Comparison of ENCODE assay signal across 19 mouse cellular contexts in genomic region chr14:47910741-47911295, GRCm38 (mm10).
DNase-seq lines count a peak whose midpoint lies in the region; ATAC-seq and TF ChIP-seq lines count a peak whose summit lies in the region.
"Had no signal": no experiment of that assay in that cellular context is flagged by ENCODE, and none has a peak within 500 bp of the region (broad histone marks: within the 10 kb centered on the region; RNA-seq: fewer than 3 reads in every experiment).

No protein-coding gene starts in this region.

- no peak for TF ChIP-seq POLR2A in liver, adult 2 months (IDR thresholded peaks at IDR 0.05; ENCODE audit: extremely low read depth, insufficient read depth, low read length)

- H3K4me2 ChIP-seq in embryonic facial prominence, embryonic 14.5 days (ENCODE audit: low read depth, low read length) = no peak overlapping the region
- H3K4me2 ChIP-seq in liver, embryonic 12.5 days = no peak overlapping the region
- H3K4me2 ChIP-seq in hindbrain, embryonic 14.5 days (replicated peaks) = no peak overlapping the region
- H3K4me2 ChIP-seq: embryonic facial prominence, embryonic 13.5 days; heart, embryonic 13.5 days had no signal

- no peak for ATAC-seq in embryonic facial prominence, embryonic 14.5 days (ENCODE audit: low read depth)
- no peak for ATAC-seq in liver, embryonic 12.5 days
- ATAC-seq in hindbrain, embryonic 14.5 days (ENCODE audit: low FRiP score) = peak; percentile 37; the same call in 1 of the 2 replicates
- ATAC-seq: intestine, embryonic 16.5 days; liver, postnatal 0 days had no signal

- H3K27ac ChIP-seq in embryonic facial prominence, embryonic 14.5 days (replicated peaks; ENCODE audit: low read depth, low read length) = no peak overlapping the region
- H3K27ac ChIP-seq in embryonic facial prominence, embryonic 10.5 days (replicated peaks) = no peak overlapping the region; the same call in 1 of the 2 replicates
- H3K27ac ChIP-seq in liver, adult 2 months (replicated peaks; ENCODE audit: insufficient read depth, low read depth, low read length) = no peak overlapping the region
- no peak overlapping the region for H3K27ac ChIP-seq in liver, embryonic 12.5 days
- peak overlapping the region; percentile 54; the same call in 1 of the 2 replicates for H3K27ac ChIP-seq in hindbrain, embryonic 14.5 days
- H3K27ac ChIP-seq: embryonic facial prominence, embryonic 13.5 days; heart, embryonic 13.5 days had no signal

- no peaks in the 10 kb centered on the region for H3K36me3 ChIP-seq in embryonic facial prominence, embryonic 14.5 days (ENCODE audit: control insufficient read depth, insufficient read depth, low read length)
- H3K36me3 ChIP-seq in embryonic facial prominence, embryonic 10.5 days (replicated peaks) = no peaks in the 10 kb centered on the region
- no peaks in the 10 kb centered on the region for H3K36me3 ChIP-seq in liver, adult 2 months (ENCODE audit: control insufficient read depth, insufficient read depth, low read length)
- H3K36me3 ChIP-seq in liver, embryonic 12.5 days = no peaks in the 10 kb centered on the region
- H3K36me3 ChIP-seq in hindbrain, embryonic 14.5 days (replicated peaks; ENCODE audit: control insufficient read depth, insufficient read depth) = no peaks in the 10 kb centered on the region
- H3K36me3 ChIP-seq: embryonic facial prominence, embryonic 13.5 days; heart, embryonic 13.5 days had no signal

- DNase-seq in embryonic facial prominence, embryonic 14.5 days (ENCODE audit: low spot score) = peak; percentile 12
- no peak for DNase-seq in embryonic facial prominence, embryonic 10.5 days (ENCODE audit: low spot score)
- peak; percentile 63 for DNase-seq in liver, adult 2 months (ENCODE audit: extremely low read depth, low read depth, low spot score)
- DNase-seq in hindbrain, embryonic 14.5 days (ENCODE audit: low spot score) = no peak
- DNase-seq in retina, embryonic 14.5 days (ENCODE audit: low spot score) = peak; percentile 37
- DNase-seq in lung, postnatal 10 days = no peak
- no peak for DNase-seq in heart, adult 18-20 months
- DNase-seq: adrenal gland, adult 2 months; cerebellum, adult 2 months; heart, postnatal 4 days; kidney, postnatal 10 days; layer of hippocampus, adult 9-11 months; liver, postnatal 0 days; lung, postnatal 4 days; thymus, postnatal 25 days had no signal

- no peaks in the 10 kb centered on the region for H3K4me1 ChIP-seq in embryonic facial prominence, embryonic 14.5 days (ENCODE audit: control insufficient read depth, insufficient read depth, low read length)
- peaks cover 20% of the 10 kb centered on the region for H3K4me1 ChIP-seq in embryonic facial prominence, embryonic 10.5 days
- H3K4me1 ChIP-seq in liver, adult 2 months (ENCODE audit: control insufficient read depth, insufficient read depth, low read length) = peaks cover 16% of the 10 kb centered on the region
- no peaks in the 10 kb centered on the region for H3K4me1 ChIP-seq in liver, embryonic 12.5 days
- H3K4me1 ChIP-seq in hindbrain, embryonic 14.5 days (replicated peaks; ENCODE audit: control insufficient read depth, insufficient read depth, low read length) = peaks cover 24% of the 10 kb centered on the region

- H3K79me2 ChIP-seq in liver, adult 2 months (ENCODE audit: control insufficient read depth, insufficient read depth, low read length) = no peaks in the 10 kb centered on the region

- no peak overlapping the region for H3K4me3 ChIP-seq in embryonic facial prominence, embryonic 14.5 days (ENCODE audit: low read depth, low read length)
- no peak overlapping the region for H3K4me3 ChIP-seq in embryonic facial prominence, embryonic 10.5 days
- H3K4me3 ChIP-seq in liver, adult 2 months (ENCODE audit: insufficient read depth, low read depth, low read length) = no peak overlapping the region
- no peak overlapping the region for H3K4me3 ChIP-seq in liver, embryonic 12.5 days
- no peak overlapping the region for H3K4me3 ChIP-seq in hindbrain, embryonic 14.5 days (replicated peaks; ENCODE audit: low read length)
- H3K4me3 ChIP-seq: embryonic facial prominence, embryonic 13.5 days; heart, embryonic 13.5 days had no signal

- H3K9me3 ChIP-seq in embryonic facial prominence, embryonic 14.5 days (ENCODE audit: control insufficient read depth, low read length) = no peaks in the 10 kb centered on the region
- no peaks in the 10 kb centered on the region for H3K9me3 ChIP-seq in embryonic facial prominence, embryonic 10.5 days
- H3K9me3 ChIP-seq in liver, embryonic 12.5 days (replicated peaks) = no peaks in the 10 kb centered on the region
- H3K9me3 ChIP-seq in hindbrain, embryonic 14.5 days (ENCODE audit: control insufficient read depth, low read length) = no peaks in the 10 kb centered on the region
- H3K9me3 ChIP-seq: embryonic facial prominence, embryonic 13.5 days; heart, embryonic 13.5 days had no signal

- no peak for TF ChIP-seq CTCF in liver, adult 2 months (IDR thresholded peaks at IDR 0.05; ENCODE audit: low read depth, low read length)

- WGBS in embryonic facial prominence, embryonic 14.5 days = 48% methylated on average over 6 of the region's 6 CpGs
- 49% methylated on average over 6 of the region's 6 CpGs for WGBS in embryonic facial prominence, embryonic 10.5 days
- 40% methylated on average over 6 of the region's 6 CpGs for WGBS in liver, adult 2 months
- WGBS in liver, embryonic 12.5 days (ENCODE audit: insufficient replicate concordance) = 43% methylated on average over 6 of the region's 6 CpGs
- WGBS in hindbrain, embryonic 14.5 days = 34% methylated on average over 6 of the region's 6 CpGs

- no peak overlapping the region for H3K9ac ChIP-seq in embryonic facial prominence, embryonic 14.5 days (ENCODE audit: low read depth, low read length)
- no peak overlapping the region for H3K9ac ChIP-seq in liver, adult 2 months (ENCODE audit: low read depth, low read length)
- H3K9ac ChIP-seq in liver, embryonic 12.5 days = no peak overlapping the region
- 0 out of 2 replicates have a peak overlapping the region, but pooled peaks have one; percentile 11 for H3K9ac ChIP-seq in hindbrain, embryonic 14.5 days
- H3K9ac ChIP-seq: embryonic facial prominence, embryonic 13.5 days; heart, embryonic 13.5 days; liver, postnatal 0 days had no signal

- H3K27me3 ChIP-seq in embryonic facial prominence, embryonic 14.5 days (replicated peaks; ENCODE audit: control insufficient read depth, insufficient read depth, low read length) = no peaks in the 10 kb centered on the region
- 0 out of 2 replicates have a peak, but pooled peaks cover 4% of the 10 kb centered on the region for H3K27me3 ChIP-seq in embryonic facial prominence, embryonic 10.5 days (replicated peaks; ENCODE audit: low read depth, poor library complexity, severe bottlenecking)
- no peaks in the 10 kb centered on the region for H3K27me3 ChIP-seq in liver, adult 2 months (ENCODE audit: control insufficient read depth, insufficient read depth, low read length)
- H3K27me3 ChIP-seq in liver, embryonic 12.5 days (replicated peaks) = 0 out of 2 replicates have a peak, but pooled peaks cover 2% of the 10 kb centered on the region
- no peaks in the 10 kb centered on the region for H3K27me3 ChIP-seq in hindbrain, embryonic 14.5 days (ENCODE audit: control insufficient read depth, insufficient read depth, low read length)
- H3K27me3 ChIP-seq: heart, embryonic 13.5 days had no signal

Comparison
In these comparisons a context has a peak if more than half of its experiments do, and no peak if none do; other contexts are left out.
1. DNase-seq: peak in embryonic facial prominence, embryonic 14.5 days (single experiment), liver, adult 2 months (single experiment) and retina, embryonic 14.5 days (single experiment); none in embryonic facial prominence, embryonic 10.5 days (single experiment), hindbrain, embryonic 14.5 days (single experiment), lung, postnatal 10 days (single experiment) and heart, adult 18-20 months (0 of 2).